In genomic region chr12:12827379-12827778, GRCm38 (mm10) we compare ENCODE assay signal across 10 mouse cellular contexts.
A peak's percentile ranks its signal among the peaks of the same experiment; 100 is the strongest.
DNase-seq lines count a peak whose midpoint lies in the region; ATAC-seq and TF ChIP-seq lines count a peak whose summit lies in the region.
"Had no signal": no experiment of that assay in that cellular context is flagged by ENCODE, and none has a peak within 500 bp of the region (broad histone marks: within the 10 kb centered on the region; RNA-seq: fewer than 3 reads in every experiment).

No protein-coding gene starts in this region.

- H3K9me3 ChIP-seq in forebrain, embryonic 15.5 days: no peaks in the 10 kb centered on the region
- H3K9me3 ChIP-seq in intestine, postnatal 0 days (ENCODE audit: control insufficient read depth): no peaks in the 10 kb centered on the region

- H3K27me3 ChIP-seq in forebrain, embryonic 15.5 days: no peaks in the 10 kb centered on the region
- H3K27me3 ChIP-seq in intestine, postnatal 0 days (replicated peaks; ENCODE audit: control insufficient read depth, insufficient read depth, low read length): no peaks in the 10 kb centered on the region

- peak; percentile 68 for DNase-seq in embryo, embryonic 11 days
- no peak for DNase-seq in embryo, embryonic 9.5 days (ENCODE audit: extremely low spot score)
- peak; percentile 87 for DNase-seq in retina, postnatal 1 day
- no peak for DNase-seq in kidney, adult 18-20 months
- DNase-seq in right cerebral cortex, postnatal 10 days (ENCODE audit: low spot score in 2 of 2): no peak
- no peak for DNase-seq in adrenal gland, adult (ENCODE audit: inconsistent age in 2 of 2, low spot score in 1 of 2)
- DNase-seq: thymus, adult 18-20 months had no signal

- no peak for TF ChIP-seq CTCF in intestine, postnatal 0 days (IDR thresholded peaks at IDR 0.05; ENCODE audit: low read depth)

- no peak overlapping the region for H3K4me2 ChIP-seq in forebrain, embryonic 15.5 days (replicated peaks)
- H3K4me2 ChIP-seq in intestine, postnatal 0 days (replicated peaks; ENCODE audit: low read depth): peak overlapping the region; percentile 21; the same call in 1 of the 2 replicates

- H3K4me3 ChIP-seq in forebrain, embryonic 15.5 days: no peak overlapping the region
- no peak overlapping the region for H3K4me3 ChIP-seq in intestine, postnatal 0 days (ENCODE audit: low read depth, low read length)

- peak; percentile 53 for ATAC-seq in forebrain, embryonic 15.5 days (replicated peaks)
- ATAC-seq in intestine, postnatal 0 days: peak; percentile 43; the same call in 1 of the 2 replicates
- ATAC-seq: lung, postnatal 0 days had no signal

- H3K36me3 ChIP-seq in forebrain, embryonic 15.5 days: no peaks in the 10 kb centered on the region
- H3K36me3 ChIP-seq in intestine, postnatal 0 days (ENCODE audit: control insufficient read depth, insufficient read depth): no peaks in the 10 kb centered on the region

- H3K27ac ChIP-seq in forebrain, embryonic 15.5 days (replicated peaks): 0 out of 2 replicates have a peak overlapping the region, but pooled peaks have one; percentile 23
- no peak overlapping the region for H3K27ac ChIP-seq in intestine, postnatal 0 days (ENCODE audit: low read depth, low read length)

- peaks cover 13% of the 10 kb centered on the region for H3K4me1 ChIP-seq in forebrain, embryonic 15.5 days
- no peaks in the 10 kb centered on the region for H3K4me1 ChIP-seq in intestine, postnatal 0 days (replicated peaks; ENCODE audit: control insufficient read depth, insufficient read depth, low read length)

- WGBS in forebrain, embryonic 15.5 days: 51% methylated on average over 9 of the region's 9 CpGs
- WGBS in intestine, postnatal 0 days: 31% methylated on average over 9 of the region's 9 CpGs

- no peak overlapping the region for H3K9ac ChIP-seq in forebrain, embryonic 15.5 days (replicated peaks)
- no peak overlapping the region for H3K9ac ChIP-seq in intestine, postnatal 0 days (ENCODE audit: low read depth, low read length)

Comparison
In these comparisons a context has a peak if more than half of its experiments do, and no peak if none do; other contexts are left out.
1. DNase-seq: peak in embryo, embryonic 11 days (single experiment) and retina, postnatal 1 day (single experiment); none in embryo, embryonic 9.5 days (single experiment), kidney, adult 18-20 months (single experiment), right cerebral cortex, postnatal 10 days (0 of 2) and adrenal gland, adult (0 of 2).